Mouse (Mus musculus) hindbrain, postnatal 0 days (tissue): ENCODE results near the gene Dennd6a. TPM values are rescaled to one million over a fixed set of nuclear protein-coding genes. Genes with fewer than 3 reads are reported as not detected.

Experiments
- ATAC-seq: fragments of 200-750 bp; cut with Nextera tagmentation; 2 replicates; pipeline ENCODE4 v1.8.0; 2017; ENCODE audit warnings: mild to moderate bottlenecking, moderate TSS enrichment, moderate library complexity
- DNase-seq: peaks from one replicate; pipeline ENCODE4 v3.0.0-alpha.2; 2015; ENCODE audit warnings: low spot score
- H3K27ac ChIP-seq: fragments of 300-500 bp; sonication (generic); 2 replicates; pipeline ENCODE4 v1.5.1; 2014; ENCODE audit warnings: mild to moderate bottlenecking
- H3K27me3 ChIP-seq: fragments of 300-500 bp; sonication (generic); 2 replicates; pipeline ENCODE4 v1.6.1; 2014; ENCODE audit warnings: low read length, mixed read lengths; ENCODE audit not compliant: insufficient read depth
- H3K36me3 ChIP-seq: fragments of 300-500 bp; sonication (generic); 2 replicates; pipeline ENCODE4 v1.6.1; 2014; ENCODE audit warnings: low read length, mixed read lengths; ENCODE audit not compliant: insufficient read depth
- H3K4me1 ChIP-seq: fragments of 300-500 bp; sonication (generic); 2 replicates; pipeline ENCODE4 v1.6.1; 2014; ENCODE audit warnings: antibody characterized with exemption, low read length, mixed read lengths; ENCODE audit not compliant: insufficient read depth
- H3K4me2 ChIP-seq: fragments of 300-500 bp; sonication (generic); 2 replicates; pipeline ENCODE4 v1.6.1; 2014; ENCODE audit warnings: low read depth, mild to moderate bottlenecking, low read length, moderate library complexity, mixed read lengths
- H3K4me3 ChIP-seq: fragments of 300-500 bp; sonication (generic); 2 replicates; pipeline ENCODE4 v1.5.1; 2014; ENCODE audit warnings: low read length
- H3K9ac ChIP-seq: fragments of 300-500 bp; sonication (generic); replicated peaks from 2 replicates; pipeline ENCODE4 v1.6.1; 2014; ENCODE audit warnings: mild to moderate bottlenecking, low read length, moderate library complexity, mixed read lengths
- H3K9me3 ChIP-seq: fragments of 300-500 bp; sonication (generic); 2 replicates; pipeline ENCODE4 v1.6.1; 2016; ENCODE audit warnings: low read length, mixed read lengths
- CTCF ChIP-seq: IDR thresholded peaks from 2 replicates; pipeline ENCODE4 v1.5.1; 2016; ENCODE audit warnings: antibody characterized with exemption, control low read depth, low read depth
- WGBS: fragments of 180-500 bp; shearing (Covaris S2); extraction: QIAGEN DNeasy Blood & Tissue Kit; methylation state at CpG from one replicate; pipeline ENCODE4 v1.1.7; 2014; 5-methylcytosine and 5-hydroxymethylcytosine counted together
- polyA plus RNA-seq: library from polyadenylated mRNA; unstranded; fragments of >200 nt; fragmentation: Nextera tagmentation; extraction: Ambion mirVana; gene quantifications from 2 replicates; pipeline ENCODE4 v1.2.1, GENCODE M21; 2015
- total RNA-seq: library from RNA; depleted of rRNA; stranded (reverse); fragments of >200 nt; gene quantifications from 2 replicates; pipeline ENCODE4 v1.2.3, GENCODE M21; 2014

Dennd6a gene
- total and polyA plus RNA-seq, 2 experiments from 2014 or later: 13.7 to 33.8 TPM

DNA sequence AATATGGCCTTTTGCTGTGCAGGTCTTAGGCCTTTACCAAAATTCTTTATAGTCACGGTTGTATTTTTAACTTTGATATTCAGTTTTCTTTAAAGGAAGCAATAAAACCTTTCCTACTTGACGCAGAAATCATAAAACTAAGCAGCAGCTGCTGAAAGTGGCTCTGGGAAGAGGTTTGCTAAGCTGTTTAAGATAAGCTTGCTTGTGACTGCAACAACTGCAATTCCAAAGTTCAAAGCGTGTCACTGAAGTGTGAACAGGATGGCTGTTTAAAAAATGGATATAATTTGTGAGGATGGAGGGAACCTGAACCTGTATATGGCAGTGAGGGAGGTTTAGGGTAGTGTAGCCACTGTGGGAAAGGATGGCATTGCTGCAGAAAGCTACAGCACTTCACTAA lies 88.4 kb downstream of the Dennd6a start:
- TF ChIP-seq CTCF: no peak
- H3K27ac ChIP-seq: no peak overlapping the region
- no peak for ATAC-seq
- H3K4me2 ChIP-seq: no peak overlapping the region
- H3K4me3 ChIP-seq: no peak overlapping the region
- DNase-seq: no peak
- peaks cover 4% of the 10 kb centered on the region for H3K4me1 ChIP-seq
- H3K9ac ChIP-seq: no peak overlapping the region
- H3K36me3 ChIP-seq: peaks cover 23% of the 10 kb centered on the region
- no peaks in the 10 kb centered on the region for H3K9me3 ChIP-seq
- H3K27me3 ChIP-seq: no peaks in the 10 kb centered on the region
- WGBS: 91% methylated on average over 3 of the region's 3 CpGs

DNA sequence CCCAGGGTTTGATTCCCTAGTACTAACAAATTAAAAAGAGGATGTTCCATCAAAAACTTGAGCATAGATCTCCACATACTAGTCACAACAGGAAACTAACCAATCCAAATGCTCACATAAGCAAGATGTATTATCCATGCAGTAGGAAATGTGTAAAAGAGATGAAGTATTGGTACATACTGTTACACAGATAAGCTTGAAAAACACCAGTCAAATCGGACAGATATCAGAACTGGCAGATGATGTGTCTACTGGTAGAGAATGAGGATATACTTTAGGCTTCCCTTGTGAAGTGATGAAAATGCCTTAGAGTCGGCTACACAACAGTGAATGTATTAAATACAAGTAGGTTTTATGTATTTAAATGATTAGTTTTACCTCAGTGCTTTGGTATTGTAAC lies 88.8 kb downstream of the Dennd6a start:
- no peaks in the 10 kb centered on the region for H3K27me3 ChIP-seq
- DNase-seq: no peak
- H3K4me1 ChIP-seq: peaks cover 7% of the 10 kb centered on the region
- peaks cover 19% of the 10 kb centered on the region for H3K36me3 ChIP-seq
- TF ChIP-seq CTCF: no peak
- no peaks in the 10 kb centered on the region for H3K9me3 ChIP-seq
- no peak overlapping the region for H3K27ac ChIP-seq
- H3K9ac ChIP-seq: no peak overlapping the region
- 92% methylated on average over 2 of the region's 2 CpGs for WGBS
- no peak overlapping the region for H3K4me2 ChIP-seq
- ATAC-seq: no peak
- H3K4me3 ChIP-seq: no peak overlapping the region

DNA sequence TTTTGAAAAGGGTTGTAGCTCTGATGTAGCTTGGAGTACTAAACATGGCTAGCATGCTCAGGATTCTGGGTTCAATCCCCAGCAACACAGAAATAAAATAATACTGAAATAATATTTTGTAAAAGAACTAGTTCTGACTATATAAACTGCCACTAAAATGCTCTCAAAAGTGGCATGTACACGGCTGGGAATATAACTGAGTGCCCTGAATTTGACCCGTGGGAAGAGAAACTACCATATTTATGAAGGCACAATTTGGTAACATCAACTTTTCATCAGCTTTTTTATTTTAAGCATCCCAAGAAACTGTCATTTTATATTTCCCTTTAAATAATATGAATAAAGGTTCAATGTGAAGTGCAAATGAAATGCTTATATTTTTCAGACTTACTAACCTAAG lies 90.2 kb downstream of the Dennd6a start:
- WGBS: 93% methylated on average over 2 of the region's 2 CpGs
- Histone ChIP-seq H3K27me3 (no peaks in the 10 kb centered on the region), H3K27ac (no peak overlapping the region), H3K4me1 (peaks cover 15% of the 10 kb centered on the region), H3K9ac (no peak overlapping the region), H3K4me2 (no peak overlapping the region), H3K9me3 (no peaks in the 10 kb centered on the region), H3K4me3 (no peak overlapping the region), H3K36me3 (peaks cover 19% of the 10 kb centered on the region)
- no peak for DNase-seq
- TF ChIP-seq CTCF: no peak
- ATAC-seq: no peak

DNA sequence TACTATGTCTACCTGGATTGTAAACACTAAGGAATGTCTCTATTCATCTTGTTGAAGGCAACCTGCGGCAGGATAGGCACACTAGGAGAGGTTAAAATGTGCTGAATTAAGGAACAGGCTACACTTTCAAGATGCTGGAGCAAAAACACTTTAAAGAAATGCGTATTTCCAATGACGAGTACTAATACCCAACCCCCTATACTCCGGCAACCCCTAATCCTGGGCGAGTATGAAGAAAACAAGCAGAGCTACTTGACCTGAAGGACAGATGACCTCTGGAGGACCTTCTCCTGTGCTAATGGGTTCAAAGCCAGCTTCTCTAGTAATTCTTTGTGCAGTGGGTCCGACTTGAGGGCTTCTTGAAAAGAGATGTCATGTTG lies 94.3 kb downstream of the Dennd6a start:
- ATAC-seq (no peak), DNase-seq (no peak)
- Histone ChIP-seq H3K36me3 (peaks cover 12% of the 10 kb centered on the region), H3K9ac (peak overlapping the region; percentile 69), H3K4me2 (peak overlapping the region; percentile 98), H3K9me3 (no peaks in the 10 kb centered on the region), H3K27ac (no peak overlapping the region), H3K27me3 (no peaks in the 10 kb centered on the region), H3K4me3 (peak overlapping the region; percentile 95), H3K4me1 (peaks cover 20% of the 10 kb centered on the region)
- 23% methylated on average over 6 of the region's 6 CpGs for WGBS
- no peak for TF ChIP-seq CTCF

DNA sequence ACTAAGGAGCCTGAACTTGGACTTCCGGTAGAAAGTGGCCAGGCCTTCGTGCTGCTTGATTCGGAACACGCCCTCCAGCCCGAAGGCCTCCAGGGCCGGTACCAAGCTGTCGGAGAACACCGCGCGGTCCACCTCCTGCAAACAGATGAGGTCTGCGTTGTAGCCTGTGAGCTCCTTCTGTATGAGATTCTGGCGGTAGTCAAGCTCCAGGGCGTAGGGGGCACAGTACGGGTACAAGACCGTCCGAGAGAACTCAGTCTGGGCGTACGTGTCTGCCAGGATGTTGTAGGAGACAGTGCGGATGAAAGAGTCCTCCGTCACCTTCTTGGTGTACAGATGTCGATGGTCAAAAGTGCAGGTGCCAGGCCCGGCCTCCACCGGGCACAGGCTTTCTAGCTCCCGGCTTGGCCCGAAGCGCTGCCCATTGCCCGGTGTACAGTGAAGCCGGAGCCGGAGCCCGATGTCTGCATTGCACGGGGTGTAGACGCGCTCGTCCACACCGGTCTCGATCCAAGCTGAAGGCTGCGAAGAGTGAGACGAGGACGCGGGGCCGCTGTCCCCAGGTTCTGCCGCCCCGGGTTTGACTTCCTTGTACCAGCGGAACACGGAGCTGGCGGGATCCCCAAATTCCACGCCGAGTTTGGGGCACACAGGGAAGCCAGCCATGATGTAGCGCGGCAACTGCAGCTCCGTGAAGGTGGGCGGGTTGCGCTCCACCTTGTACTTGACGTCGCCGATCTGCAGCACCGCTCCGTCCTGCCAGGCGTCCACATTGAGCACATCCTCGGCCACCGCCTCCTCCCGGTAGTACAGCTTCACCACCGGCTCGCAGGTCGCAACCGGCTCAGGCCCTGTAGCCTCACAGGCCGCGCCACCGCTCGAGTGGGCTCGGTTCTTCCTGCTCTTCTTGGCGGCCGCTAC lies 95.0 kb downstream of the Dennd6a start:
- Histone ChIP-seq H3K4me1 (peaks cover 20% of the 10 kb centered on the region), H3K27me3 (no peaks in the 10 kb centered on the region), H3K36me3 (peaks cover 11% of the 10 kb centered on the region), H3K4me3 (peak overlapping the region; percentile 95), H3K4me2 (peak overlapping the region; percentile 98), H3K27ac (peak overlapping the region; percentile 91), H3K9ac (peak overlapping the region; percentile 69), H3K9me3 (no peaks in the 10 kb centered on the region)
- TF ChIP-seq CTCF: peak; percentile 23; the same call in 1 of the 2 replicates
- WGBS: under 1% methylated on average over 73 of the region's 73 CpGs
- peak; percentile 57 for DNase-seq
- peak; percentile 52 for ATAC-seq

DNA sequence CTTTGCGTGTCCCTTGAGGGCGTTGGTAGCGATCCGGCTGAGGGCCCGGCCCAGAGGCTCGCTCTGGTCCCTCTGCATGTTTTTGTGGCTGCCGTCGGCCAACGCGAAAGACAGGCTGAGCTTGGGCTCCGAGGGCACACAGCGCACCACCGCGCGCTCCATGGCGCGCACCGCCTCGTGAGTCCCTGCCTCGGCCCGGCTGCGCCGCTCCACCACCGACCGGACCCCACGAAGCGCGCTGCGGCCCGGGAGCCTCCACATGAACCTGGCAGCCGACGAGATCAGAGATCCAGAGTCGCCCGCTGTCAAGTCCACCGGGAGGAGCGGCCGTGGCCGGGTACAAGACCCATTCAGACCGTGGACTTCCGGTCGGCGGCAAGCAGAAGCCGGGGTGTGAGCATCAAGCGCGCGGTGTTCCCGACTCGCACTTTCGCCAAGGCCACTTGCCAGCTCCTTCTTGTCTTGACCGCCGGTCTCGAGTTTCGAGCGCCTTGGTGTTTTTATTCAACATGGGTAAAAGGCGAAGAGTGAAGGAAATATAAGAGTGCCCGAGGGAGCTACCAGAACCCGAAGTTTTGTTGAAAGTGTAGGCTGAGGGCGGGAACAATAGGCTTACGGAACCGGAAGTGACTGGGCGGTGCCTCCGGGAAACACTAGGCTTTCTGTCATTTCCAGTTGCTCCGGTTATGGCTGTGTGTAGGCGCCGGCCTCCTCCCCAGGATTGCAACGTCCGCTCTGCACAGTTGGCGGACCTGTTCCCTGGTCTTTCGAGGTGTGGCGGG lies 95.8 kb downstream of the Dennd6a start, which contains the start of gene Pde12:
TSS of gene Pde12 (minus strand) at position 592 of the 782 bp plus-strand sequence.
- Histone ChIP-seq H3K4me3 (peak within 1 kb of the TSS; percentile 95), H3K36me3 (peaks cover 9% of the 10 kb centered on the region), H3K9me3 (no peaks in the 10 kb centered on the region), H3K9ac (peak within 1 kb of the TSS; percentile 69), H3K27me3 (no peaks in the 10 kb centered on the region), H3K4me1 (peaks cover 20% of the 10 kb centered on the region), H3K4me2 (peak within 1 kb of the TSS; percentile 98), H3K27ac (peak within 1 kb of the TSS; percentile 91)
- WGBS: under 1% methylated on average over 70 of the region's 70 CpGs
- no peak; the same call in 1 of the 2 replicates for TF ChIP-seq CTCF
- ATAC-seq (peak; percentile 96), DNase-seq (peak; percentile 94)
